ENCODE assay signal across 25 mouse cellular contexts in genomic region chr16:38114074-38114473, GRCm38 (mm10). TPM values are rescaled to one million over a fixed set of nuclear protein-coding genes. Genes with fewer than 3 reads are reported as not detected.
DNase-seq lines count a peak whose midpoint lies in the region; ATAC-seq lines count a peak whose summit lies in the region.
"Had no signal": no experiment of that assay in that cellular context is flagged by ENCODE, and none has a peak within 500 bp of the region (broad histone marks: within the 10 kb centered on the region; RNA-seq: fewer than 3 reads in every experiment).

No protein-coding gene starts in this region.

- WGBS in heart, embryonic 10.5 days: 60% methylated on average over 2 of the region's 2 CpGs
- WGBS in heart, embryonic 15.5 days: 48% methylated on average over 2 of the region's 2 CpGs
- WGBS in liver, embryonic 12.5 days (ENCODE audit: insufficient replicate concordance): 62% methylated on average over 2 of the region's 2 CpGs

- no peak overlapping the region for H3K4me2 ChIP-seq in heart, embryonic 15.5 days
- no peak overlapping the region for H3K4me2 ChIP-seq in liver, embryonic 12.5 days
- H3K4me2 ChIP-seq: forebrain, embryonic 13.5 days; kidney, embryonic 15.5 days; limb, embryonic 12.5 days; lung, embryonic 15.5 days; midbrain, embryonic 13.5 days; neural tube, embryonic 15.5 days; stomach, embryonic 15.5 days had no signal

- peak overlapping the region; percentile 5; the same call in 1 of the 2 replicates for H3K9ac ChIP-seq in heart, embryonic 15.5 days
- no peak overlapping the region for H3K9ac ChIP-seq in liver, embryonic 12.5 days
- H3K9ac ChIP-seq: forebrain, embryonic 13.5 days; kidney, embryonic 15.5 days; limb, embryonic 12.5 days; lung, embryonic 15.5 days; midbrain, embryonic 13.5 days; neural tube, embryonic 15.5 days; stomach, embryonic 15.5 days had no signal

- H3K9me3 ChIP-seq in heart, embryonic 10.5 days: no peaks in the 10 kb centered on the region
- no peaks in the 10 kb centered on the region for H3K9me3 ChIP-seq in heart, embryonic 15.5 days (replicated peaks)
- H3K9me3 ChIP-seq in liver, embryonic 12.5 days (replicated peaks): no peaks in the 10 kb centered on the region
- H3K9me3 ChIP-seq: forebrain, embryonic 13.5 days; kidney, embryonic 15.5 days; limb, embryonic 12.5 days; lung, embryonic 15.5 days; megakaryocyte, embryonic 14.5 days; midbrain, embryonic 13.5 days; neural tube, embryonic 15.5 days; stomach, embryonic 15.5 days had no signal

- peaks cover 9% of the 10 kb centered on the region for H3K36me3 ChIP-seq in heart, embryonic 10.5 days
- H3K36me3 ChIP-seq in heart, embryonic 15.5 days: no peaks in the 10 kb centered on the region
- H3K36me3 ChIP-seq in liver, embryonic 12.5 days: peaks cover 12% of the 10 kb centered on the region
- H3K36me3 ChIP-seq: neural tube, embryonic 15.5 days had no signal

- peaks cover 39% of the 10 kb centered on the region for H3K4me1 ChIP-seq in heart, embryonic 10.5 days
- H3K4me1 ChIP-seq in heart, embryonic 15.5 days (replicated peaks): peaks cover 48% of the 10 kb centered on the region
- peaks cover 32% of the 10 kb centered on the region for H3K4me1 ChIP-seq in liver, embryonic 12.5 days
- H3K4me1 ChIP-seq: limb, embryonic 12.5 days had no signal

- no peak overlapping the region for H3K4me3 ChIP-seq in heart, embryonic 10.5 days
- H3K4me3 ChIP-seq in heart, embryonic 15.5 days: no peak overlapping the region
- no peak overlapping the region for H3K4me3 ChIP-seq in liver, embryonic 12.5 days
- H3K4me3 ChIP-seq: forebrain, embryonic 13.5 days; kidney, embryonic 15.5 days; limb, embryonic 12.5 days; lung, embryonic 15.5 days; megakaryocyte, embryonic 14.5 days; midbrain, embryonic 13.5 days; neural tube, embryonic 15.5 days; stomach, embryonic 15.5 days had no signal

- intact Hi-C loops in heart, postnatal 10 days (cut with DNase I): no loop called here

- peak overlapping the region; percentile 49; the same call in 1 of the 2 replicates for H3K27ac ChIP-seq in heart, embryonic 10.5 days
- peak overlapping the region; percentile 55 for H3K27ac ChIP-seq in heart, embryonic 15.5 days
- H3K27ac ChIP-seq in liver, embryonic 12.5 days: no peak overlapping the region
- H3K27ac ChIP-seq: forebrain, embryonic 13.5 days; kidney, embryonic 15.5 days; limb, embryonic 12.5 days; lung, embryonic 15.5 days; midbrain, embryonic 13.5 days; neural tube, embryonic 15.5 days; stomach, embryonic 15.5 days had no signal

- ATAC-seq in heart, embryonic 15.5 days (replicated peaks; ENCODE audit: insufficient number of reproducible peaks, insufficient read depth, low FRiP score, low read depth): no peak
- ATAC-seq in liver, embryonic 12.5 days: no peak
- ATAC-seq: forebrain, embryonic 13.5 days; hindbrain, embryonic 16.5 days; midbrain, embryonic 13.5 days; Patski had no signal

- H3K27me3 ChIP-seq in heart, embryonic 10.5 days (ENCODE audit: insufficient read depth, poor library complexity, severe bottlenecking): no peaks in the 10 kb centered on the region
- no peaks in the 10 kb centered on the region for H3K27me3 ChIP-seq in heart, embryonic 15.5 days
- H3K27me3 ChIP-seq in liver, embryonic 12.5 days (replicated peaks): no peaks in the 10 kb centered on the region
- H3K27me3 ChIP-seq: forebrain, embryonic 13.5 days; kidney, embryonic 15.5 days; limb, embryonic 12.5 days; lung, embryonic 15.5 days; megakaryocyte, embryonic 14.5 days; midbrain, embryonic 13.5 days; neural tube, embryonic 15.5 days; Patski; stomach, embryonic 15.5 days had no signal

- DNase-seq in heart, embryonic 10.5 days (ENCODE audit: low spot score): no peak
- no peak for DNase-seq in heart, postnatal 10 days
- no peak for DNase-seq in heart, adult 9 months (ENCODE audit: low spot score in 2 of 2)
- DNase-seq in layer of hippocampus, adult 9-11 months: peak; percentile 24
- no peak for DNase-seq in layer of hippocampus, postnatal 36 days
- DNase-seq: adrenal gland, postnatal 10 days; cerebellum, adult 11 months; cerebellum, adult 9-10 months; cerebellum, postnatal 36 days; gastrocnemius, postnatal 25 days; kidney, adult 18-20 months; kidney, postnatal 25 days; right cerebral cortex, postnatal 25 days had no signal

RNA-seq across cellular contexts. Expression of gene Gsk3b, which starts 25.3 kb away (rescaled TPM):
- polyA plus RNA-seq in heart, embryonic 10.5 days (2016; fragmentation: Nextera tagmentation; extraction: Ambion mirVana): 39.3 and 47.8 TPM in 2 replicates
- 10 to 100 TPM; 68.7 to 69.9 TPM for total RNA-seq in heart, postnatal 10 days (2021)
- 38.2 and 40.0 TPM in 2 replicates for polyA plus RNA-seq in heart, embryonic 15.5 days (2015; fragmentation: Nextera tagmentation; extraction: Ambion mirVana)
- total RNA-seq in layer of hippocampus, postnatal 36 days (2021): 100 to 1,000 TPM; 153 to 155 TPM
- polyA plus RNA-seq in liver, embryonic 12.5 days (2016; fragmentation: Nextera tagmentation; extraction: Ambion mirVana): 17.4 and 18.1 TPM in 2 replicates
